Mouse (Mus musculus) cortical plate, adult 2 months (tissue): ENCODE data around the gene Slc22a23.

Experiments
- CTCF ChIP-seq: fragments of 200-500 bp; IDR thresholded peaks from 2 replicates; pipeline ENCODE4 v1.5.1; 2011; ENCODE audit warnings: mild to moderate bottlenecking, control low read depth, low read length; ENCODE audit not compliant: insufficient read depth; ENCODE audit errors: extremely low read depth
- POLR2A ChIP-seq: fragments of 200-500 bp; IDR thresholded peaks from 2 replicates; pipeline ENCODE4 v1.6.1; 2011; ENCODE audit warnings: mild to moderate bottlenecking, low read length, control low read depth; ENCODE audit not compliant: insufficient read depth; ENCODE audit errors: extremely low read depth

DNA sequence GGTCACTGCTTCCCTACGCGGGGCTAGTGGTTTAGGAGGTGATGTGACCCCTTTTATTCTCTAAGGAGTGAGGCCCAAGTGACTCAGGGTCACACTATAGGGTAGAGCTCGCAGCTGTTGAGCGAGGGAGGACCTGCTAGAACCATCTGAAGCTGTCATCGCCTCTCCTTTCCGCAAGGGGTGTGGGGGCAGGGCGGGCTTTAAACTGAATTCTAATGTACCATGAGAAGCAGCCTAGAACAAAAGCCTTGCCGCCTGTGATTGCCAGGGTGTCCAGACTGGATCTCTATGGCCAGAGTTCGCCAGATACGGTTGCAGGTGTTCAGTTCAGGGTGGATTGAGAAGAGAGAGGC lies 213.3 kb downstream of the Slc22a23 start:
- TF ChIP-seq CTCF, result no peak
- no peak for TF ChIP-seq POLR2A
